Mouse (Mus musculus) G1E-ER4 (cell line): ENCODE data around the gene Abcb1a. TPM values are rescaled to one million over a fixed set of nuclear protein-coding genes. Genes with fewer than 3 reads are reported as not detected.

Source experiments
- GATA1 ChIP-seq: IDR thresholded peaks from one replicate; pipeline ENCODE4 v1.8.0; 2012; ENCODE audit warnings: low read length, inconsistent platforms
- polyA plus RNA-seq: library from polyadenylated mRNA; stranded (reverse); fragments of >175 nt; gene quantifications from 2 replicates; pipeline ENCODE4 v1.2.3, GENCODE M21; 2012

The Abcb1a gene
- polyA plus RNA-seq, 1 experiment: not detected

- TF ChIP-seq GATA1: no peak
Measured at GRCm38 (mm10) chr5:8683686-8684085, 23.8 kb downstream of the Abcb1a start.

GRCm38 (mm10) chr5:8686071-8686470 is 26.2 kb downstream of the Abcb1a start:
- no peak for TF ChIP-seq GATA1

- TF ChIP-seq GATA1: no peak
Measured at GRCm38 (mm10) chr5:8687550-8687949, 27.7 kb downstream of the Abcb1a start.

- no peak for TF ChIP-seq GATA1
Measured at GRCm38 (mm10) chr5:8716061-8716460, 56.2 kb downstream of the Abcb1a start.

- TF ChIP-seq GATA1: no peak
Measured at GRCm38 (mm10) chr5:8719556-8719955, 59.7 kb downstream of the Abcb1a start.

- no peak for TF ChIP-seq GATA1
Measured at GRCm38 (mm10) chr5:8722224-8722623, 62.3 kb downstream of the Abcb1a start.

GRCm38 (mm10) chr5:8722867-8723266 is 63.0 kb downstream of the Abcb1a start:
- no peak for TF ChIP-seq GATA1

- no peak for TF ChIP-seq GATA1
Measured at GRCm38 (mm10) chr5:8727760-8728159, 67.9 kb downstream of the Abcb1a start.

GRCm38 (mm10) chr5:8732639-8733038 is 72.8 kb downstream of the Abcb1a start:
- TF ChIP-seq GATA1: no peak

GRCm38 (mm10) chr5:8736389-8736788 is 76.5 kb downstream of the Abcb1a start:
- TF ChIP-seq GATA1: no peak

- no peak for TF ChIP-seq GATA1
Measured at GRCm38 (mm10) chr5:8737062-8737461, 77.2 kb downstream of the Abcb1a start.

- no peak for TF ChIP-seq GATA1
Measured at GRCm38 (mm10) chr5:8772866-8773265, 113.0 kb downstream of the Abcb1a start.

GRCm38 (mm10) chr5:8778311-8778710 is 118.4 kb downstream of the Abcb1a start:
- TF ChIP-seq GATA1: no peak

- no peak for TF ChIP-seq GATA1
Measured at GRCm38 (mm10) chr5:8778751-8779150, 118.9 kb downstream of the Abcb1a start.

- no peak for TF ChIP-seq GATA1
Measured at GRCm38 (mm10) chr5:8792281-8792680, 132.4 kb downstream of the Abcb1a start.

Other genes with a start within 250 kb of the Abcb1a start
- gene Dbf4, start 237.4 kb upstream of the Abcb1a start, polyA plus RNA-seq: 37.0 and 57.2 TPM in 2 replicates
- 1.7 and 2.6 TPM in 2 replicates for gene Slc25a40, start 237.2 kb upstream of the Abcb1a start, polyA plus RNA-seq
- gene Rundc3b, start 37.1 kb upstream of the Abcb1a start, polyA plus RNA-seq: 0.12 and 0.13 TPM in 2 replicates
- gene Abcb1b, start 138.1 kb downstream of the Abcb1a start, polyA plus RNA-seq: not detected in 2 replicates
- gene Abcb4, start 233.6 kb downstream of the Abcb1a start, polyA plus RNA-seq: not detected in 2 replicates